Mouse (Mus musculus): ENCODE data around the gene Tpm1.

GRCm38 (mm10) chr9:67036527-67037118, 12.6 kb downstream of the Tpm1 start:
- TF ChIP-seq CHD2 (IDR thresholded peaks at IDR 0.05; ENCODE audit: low read depth, low read length) (no peak), ZNF384 (IDR thresholded peaks at IDR 0.05; ENCODE audit: low read depth, low read length) (no peak), MAFK (IDR thresholded peaks at IDR 0.05; ENCODE audit: insufficient read depth, low read depth, low read length) (no peak), HCFC1 (IDR thresholded peaks at IDR 0.05; ENCODE audit: borderline replicate concordance, insufficient read depth, low read length) (no peak), ZC3H11A (IDR thresholded peaks at IDR 0.05; ENCODE audit: borderline replicate concordance, low read depth, low read length) (no peak)
